Mouse (Mus musculus): ENCODE data around the gene Esyt2.

DNA sequence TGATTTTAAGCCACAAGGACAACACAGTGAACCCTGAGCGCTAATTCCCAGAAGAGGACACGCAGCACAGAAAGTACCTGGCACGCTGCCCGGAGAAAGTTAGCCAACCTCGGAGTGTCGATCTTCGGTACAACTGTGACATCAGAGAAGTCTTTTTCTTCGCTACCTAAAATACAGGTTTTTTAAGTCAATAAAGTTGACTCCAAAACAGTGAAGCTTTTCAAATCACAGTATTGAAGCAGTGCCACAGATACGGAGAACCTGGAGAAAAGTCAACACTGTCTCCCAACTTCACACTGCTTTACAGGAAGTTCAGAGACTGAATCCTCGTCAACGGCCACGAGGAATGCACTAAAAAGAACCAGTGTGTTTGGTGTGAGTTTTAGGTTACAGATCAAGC, 49.4 kb upstream of the Esyt2 start:
- TF ChIP-seq EP300 (IDR thresholded peaks at IDR 0.05) (peak; percentile 100), CTCF (IDR thresholded peaks at IDR 0.05) (no peak)

Data from lung, postnatal 0 days (tissue).